Mouse (Mus musculus) ES-CJ7 (cell line): ENCODE data around the gene Car12.

Experiments used
- DNase-seq: peaks from one replicate; pipeline ENCODE4 v3.0.0; 2011; ENCODE audit warnings: low read depth, low spot score

Car12 gene

GRCm38 (mm10) chr9:66713135-66714021 is at the start of gene Car12:
Gene Car12, plus strand, starts transcription at chr9:66713686.
- DNase-seq: peak; percentile 56

- no peak for DNase-seq
These were observed 49.7 kb upstream of the Car12 start for GRCm38 (mm10) chr9:66663764-66664163.

GRCm38 (mm10) chr9:66664561-66664960 is 48.9 kb upstream of the Car12 start:
- DNase-seq: peak; percentile 73

- DNase-seq: no peak
These were observed 47.3 kb upstream of the Car12 start for GRCm38 (mm10) chr9:66666153-66666552.

- no peak for DNase-seq
These were observed 46.4 kb upstream of the Car12 start for GRCm38 (mm10) chr9:66667046-66667445.

GRCm38 (mm10) chr9:66667868-66668267 is 45.6 kb upstream of the Car12 start:
- DNase-seq: no peak

- DNase-seq: no peak
These were observed 43.9 kb upstream of the Car12 start for GRCm38 (mm10) chr9:66669561-66670078.

GRCm38 (mm10) chr9:66673771-66674170 is 39.7 kb upstream of the Car12 start:
- no peak for DNase-seq

GRCm38 (mm10) chr9:66675566-66675965 is 37.9 kb upstream of the Car12 start:
- DNase-seq: no peak

GRCm38 (mm10) chr9:66680102-66680501 is 33.4 kb upstream of the Car12 start:
- DNase-seq: no peak

- no peak for DNase-seq
These were observed 30.7 kb upstream of the Car12 start for GRCm38 (mm10) chr9:66682822-66683221.

GRCm38 (mm10) chr9:66685730-66686129 is 27.8 kb upstream of the Car12 start:
- no peak for DNase-seq

- no peak for DNase-seq
These were observed 25.8 kb upstream of the Car12 start for GRCm38 (mm10) chr9:66687713-66688112.

- peak; percentile 9 for DNase-seq
These were observed 21.7 kb upstream of the Car12 start for GRCm38 (mm10) chr9:66691683-66692305.

- DNase-seq: no peak
These were observed 15.9 kb upstream of the Car12 start for GRCm38 (mm10) chr9:66697355-66698140.

- DNase-seq: no peak
These were observed 13.7 kb upstream of the Car12 start for GRCm38 (mm10) chr9:66699748-66700147.

GRCm38 (mm10) chr9:66703002-66703401 is 10.5 kb upstream of the Car12 start:
- DNase-seq: no peak

- peak; percentile 45 for DNase-seq
These were observed 8.1 kb upstream of the Car12 start for GRCm38 (mm10) chr9:66705354-66705753.

- DNase-seq: peak; percentile 76
These were observed 7.7 kb upstream of the Car12 start for GRCm38 (mm10) chr9:66705766-66706165.

- DNase-seq: no peak
These were observed 5.3 kb upstream of the Car12 start for GRCm38 (mm10) chr9:66708054-66708772.
